Mouse (Mus musculus): ENCODE measurements around the gene Pfkfb4. TPM values are rescaled to one million over a fixed set of nuclear protein-coding genes. Genes with fewer than 3 reads are reported as not detected.

Pfkfb4 gene
- polyA plus RNA-seq, 1 experiment from 2014 or later, result 12.8 TPM

- Histone ChIP-seq H3K4me3 (ENCODE audit: low read depth, low read length) (no peak overlapping the region), H3K36me3 (ENCODE audit: control insufficient read depth, insufficient read depth, low read length) (no peaks in the 10 kb centered on the region), H3K9ac (ENCODE audit: low read length) (no peak overlapping the region), H3K4me2 (ENCODE audit: low read depth, low read length, severe bottlenecking) (no peak overlapping the region), H3K4me1 (replicated peaks; ENCODE audit: control insufficient read depth, insufficient read depth, low read length) (0 out of 2 replicates have a peak, but pooled peaks cover 5% of the 10 kb centered on the region), H3K27ac (ENCODE audit: low read depth, low read length) (no peak overlapping the region), H3K27me3 (ENCODE audit: control insufficient read depth, insufficient read depth, low read length) (no peaks in the 10 kb centered on the region), H3K9me3 (ENCODE audit: control insufficient read depth, low read length) (no peaks in the 10 kb centered on the region)
- no peak for ATAC-seq (replicated peaks; ENCODE audit: low FRiP score)
- WGBS, result 84% methylated on average over 9 of the region's 9 CpGs
- no peak for DNase-seq (ENCODE audit: low spot score)
Observed at GRCm38 (mm10) chr9:109049996-109050673, 58.6 kb downstream of the Pfkfb4 start.

DNA sequence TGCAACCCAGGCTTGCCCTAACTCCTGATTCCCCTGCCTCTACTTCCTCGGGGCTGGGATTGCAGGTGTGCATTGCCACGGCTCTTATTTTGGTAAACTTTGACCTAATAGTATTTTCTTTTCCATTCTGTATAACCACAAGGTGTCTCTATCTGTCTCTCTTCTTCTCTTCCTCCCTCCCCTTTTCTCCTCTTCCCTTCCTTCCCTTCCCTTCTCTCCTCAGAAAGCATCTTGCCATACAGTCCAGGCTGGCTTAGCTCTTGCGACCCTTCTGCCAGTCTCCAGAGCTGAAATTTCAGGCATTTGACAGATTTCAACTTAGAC is 59.1 kb downstream of the Pfkfb4 start:
- no peak overlapping the region for H3K4me2 ChIP-seq (ENCODE audit: low read depth, low read length, severe bottlenecking)
- no peak overlapping the region for H3K9ac ChIP-seq (ENCODE audit: low read length)
- H3K36me3 ChIP-seq (ENCODE audit: control insufficient read depth, insufficient read depth, low read length), result no peaks in the 10 kb centered on the region
- H3K27ac ChIP-seq (ENCODE audit: low read depth, low read length), result no peak overlapping the region
- H3K27me3 ChIP-seq (ENCODE audit: control insufficient read depth, insufficient read depth, low read length), result no peaks in the 10 kb centered on the region
- 0 out of 2 replicates have a peak, but pooled peaks cover 7% of the 10 kb centered on the region for H3K4me1 ChIP-seq (replicated peaks; ENCODE audit: control insufficient read depth, insufficient read depth, low read length)
- ATAC-seq (replicated peaks; ENCODE audit: low FRiP score), result no peak
- H3K9me3 ChIP-seq (ENCODE audit: control insufficient read depth, low read length), result no peaks in the 10 kb centered on the region
- DNase-seq (ENCODE audit: low spot score), result no peak
- H3K4me3 ChIP-seq (ENCODE audit: low read depth, low read length), result no peak overlapping the region
- 85% methylated on average over 3 of the region's 3 CpGs for WGBS

DNA sequence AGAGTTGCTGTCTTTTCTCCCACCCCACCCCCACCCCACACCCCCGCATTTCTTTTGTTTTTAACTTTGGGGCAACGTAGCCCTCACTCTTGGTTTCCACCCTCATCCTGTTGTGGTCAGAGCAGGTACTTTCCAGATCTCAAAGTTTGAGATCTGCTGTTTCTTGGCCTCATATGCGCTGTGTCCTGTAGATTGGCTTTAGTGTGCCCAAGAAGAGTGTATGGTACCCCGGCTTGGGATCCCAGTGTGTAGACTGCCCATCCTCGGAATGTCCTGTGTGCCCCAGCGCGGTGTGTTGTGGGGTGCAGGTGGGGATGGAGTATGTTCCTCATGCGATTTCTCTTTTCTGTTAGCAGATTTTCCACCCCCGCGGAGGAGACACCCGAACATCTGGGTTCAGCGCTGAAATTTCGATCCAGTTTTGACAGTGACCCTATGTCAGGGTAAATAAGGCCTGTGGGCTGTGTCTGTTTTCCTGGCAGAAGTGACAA is 59.5 kb downstream of the Pfkfb4 start:
- ATAC-seq (replicated peaks; ENCODE audit: low FRiP score), result no peak
- H3K4me3 ChIP-seq (ENCODE audit: low read depth, low read length), result no peak overlapping the region
- WGBS, result 92% methylated on average over 13 of the region's 13 CpGs

GRCm38 (mm10) chr9:109051651-109052489 is 60.3 kb downstream of the Pfkfb4 start:
- Histone ChIP-seq H3K9me3 (ENCODE audit: control insufficient read depth, low read length) (no peaks in the 10 kb centered on the region), H3K4me2 (ENCODE audit: low read depth, low read length, severe bottlenecking) (no peak overlapping the region), H3K4me3 (ENCODE audit: low read depth, low read length) (no peak overlapping the region), H3K9ac (ENCODE audit: low read length) (no peak overlapping the region), H3K36me3 (ENCODE audit: control insufficient read depth, insufficient read depth, low read length) (no peaks in the 10 kb centered on the region; the same call in 1 of the 2 replicates), H3K27me3 (ENCODE audit: control insufficient read depth, insufficient read depth, low read length) (no peaks in the 10 kb centered on the region), H3K27ac (ENCODE audit: low read depth, low read length) (no peak overlapping the region), H3K4me1 (replicated peaks; ENCODE audit: control insufficient read depth, insufficient read depth, low read length) (0 out of 2 replicates have a peak, but pooled peaks cover 7% of the 10 kb centered on the region)
- no peak for DNase-seq (ENCODE audit: low spot score)
- WGBS, result 88% methylated on average over 10 of the region's 10 CpGs
- no peak for ATAC-seq (replicated peaks; ENCODE audit: low FRiP score)

More for the DNA sequence above, 59.5 kb downstream of the Pfkfb4 start:
- H3K9ac ChIP-seq (ENCODE audit: low read length), result no peak overlapping the region
- no peak for DNase-seq (ENCODE audit: low spot score)
- H3K4me1 ChIP-seq (replicated peaks; ENCODE audit: control insufficient read depth, insufficient read depth, low read length), result 0 out of 2 replicates have a peak, but pooled peaks cover 7% of the 10 kb centered on the region
- H3K27ac ChIP-seq (ENCODE audit: low read depth, low read length), result no peak overlapping the region
- no peaks in the 10 kb centered on the region for H3K27me3 ChIP-seq (ENCODE audit: control insufficient read depth, insufficient read depth, low read length)
- no peak overlapping the region for H3K4me2 ChIP-seq (ENCODE audit: low read depth, low read length, severe bottlenecking)
- H3K9me3 ChIP-seq (ENCODE audit: control insufficient read depth, low read length), result no peaks in the 10 kb centered on the region
- no peaks in the 10 kb centered on the region for H3K36me3 ChIP-seq (ENCODE audit: control insufficient read depth, insufficient read depth, low read length)

DNA sequence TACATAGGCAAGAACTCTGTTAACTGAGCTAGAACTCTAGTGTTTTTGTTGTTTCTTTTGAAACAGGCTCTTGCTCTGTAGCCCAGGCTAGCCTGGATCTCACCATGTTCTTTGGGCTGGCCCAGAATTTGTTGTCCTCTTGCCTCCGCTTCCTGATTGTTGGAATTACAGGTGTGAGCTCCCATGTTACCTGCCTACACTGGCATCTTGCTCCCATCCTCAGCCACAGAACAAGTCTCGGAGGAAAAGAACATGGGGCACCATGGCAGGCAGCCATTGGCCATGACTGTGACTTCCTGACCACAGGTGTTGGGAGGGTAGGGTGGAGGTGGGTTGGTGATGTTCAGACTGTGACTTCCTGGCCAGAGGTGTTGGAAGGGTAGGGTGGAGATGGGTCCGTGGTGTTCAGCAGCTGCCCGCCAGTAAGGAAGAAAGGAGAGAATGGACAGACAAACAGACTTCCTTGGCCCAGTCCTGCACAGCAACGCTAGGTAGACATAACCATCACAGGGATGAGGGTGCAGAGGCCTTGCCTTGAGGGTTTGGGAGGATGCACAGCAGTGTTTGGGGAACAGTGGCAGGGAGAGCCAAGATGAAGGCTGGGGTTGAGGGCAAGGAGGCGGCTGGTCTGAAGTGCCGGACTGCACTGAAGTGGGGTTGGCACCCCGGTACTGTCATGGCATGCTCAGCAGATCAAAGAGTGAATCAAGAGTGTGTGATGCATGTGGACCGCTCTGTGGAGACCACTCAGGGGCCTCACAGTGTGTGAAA is 61.1 kb downstream of the Pfkfb4 start:
- Histone ChIP-seq H3K4me3 (ENCODE audit: low read depth, low read length) (no peak overlapping the region), H3K9me3 (ENCODE audit: control insufficient read depth, low read length) (no peaks in the 10 kb centered on the region)
- WGBS, result 88% methylated on average over 9 of the region's 9 CpGs

GRCm38 (mm10) chr9:109053366-109053765 is 61.8 kb downstream of the Pfkfb4 start:
- Histone ChIP-seq H3K27ac (ENCODE audit: low read depth, low read length) (no peak overlapping the region), H3K9ac (ENCODE audit: low read length) (no peak overlapping the region), H3K4me2 (ENCODE audit: low read depth, low read length, severe bottlenecking) (no peak overlapping the region), H3K4me1 (replicated peaks; ENCODE audit: control insufficient read depth, insufficient read depth, low read length) (0 out of 2 replicates have a peak, but pooled peaks cover 7% of the 10 kb centered on the region), H3K27me3 (ENCODE audit: control insufficient read depth, insufficient read depth, low read length) (no peaks in the 10 kb centered on the region), H3K36me3 (ENCODE audit: control insufficient read depth, insufficient read depth, low read length) (no peaks in the 10 kb centered on the region; the same call in 1 of the 2 replicates), H3K4me3 (ENCODE audit: low read depth, low read length) (no peak overlapping the region), H3K9me3 (ENCODE audit: control insufficient read depth, low read length) (no peaks in the 10 kb centered on the region)
- ATAC-seq (replicated peaks; ENCODE audit: low FRiP score) (no peak), DNase-seq (ENCODE audit: low spot score) (no peak)
- 79% methylated on average over 3 of the region's 3 CpGs for WGBS

More for the DNA sequence above, 61.1 kb downstream of the Pfkfb4 start:
- H3K4me2 ChIP-seq (ENCODE audit: low read depth, low read length, severe bottlenecking), result no peak overlapping the region
- 0 out of 2 replicates have a peak, but pooled peaks cover 7% of the 10 kb centered on the region for H3K4me1 ChIP-seq (replicated peaks; ENCODE audit: control insufficient read depth, insufficient read depth, low read length)
- no peak overlapping the region for H3K27ac ChIP-seq (ENCODE audit: low read depth, low read length)
- H3K9ac ChIP-seq (ENCODE audit: low read length), result no peak overlapping the region
- no peaks in the 10 kb centered on the region; the same call in 1 of the 2 replicates for H3K36me3 ChIP-seq (ENCODE audit: control insufficient read depth, insufficient read depth, low read length)
- no peak for DNase-seq (ENCODE audit: low spot score)
- no peak for ATAC-seq (replicated peaks; ENCODE audit: low FRiP score)
- no peaks in the 10 kb centered on the region for H3K27me3 ChIP-seq (ENCODE audit: control insufficient read depth, insufficient read depth, low read length)

DNA sequence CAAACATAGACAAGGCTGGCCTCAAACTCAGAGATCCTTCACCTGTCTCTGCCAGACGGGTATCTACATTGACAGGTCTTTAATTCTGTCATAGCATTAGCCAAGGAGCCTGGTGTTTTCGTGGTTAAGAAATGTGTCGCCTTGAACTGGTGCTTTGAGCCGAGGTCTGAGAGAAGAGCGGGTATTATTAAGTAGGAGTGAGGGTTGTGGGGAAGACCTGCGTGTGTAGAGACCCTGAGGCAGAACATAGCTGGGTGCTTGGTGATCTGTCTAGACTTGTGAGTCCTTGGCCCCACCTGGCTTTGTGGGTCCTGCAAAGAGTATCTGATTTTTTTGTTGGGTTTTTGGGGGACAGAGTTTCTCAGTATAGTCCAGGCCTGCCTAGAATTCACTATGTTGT is 62.3 kb downstream of the Pfkfb4 start:
- Histone ChIP-seq H3K9me3 (ENCODE audit: control insufficient read depth, low read length) (no peaks in the 10 kb centered on the region), H3K36me3 (ENCODE audit: control insufficient read depth, insufficient read depth, low read length) (no peaks in the 10 kb centered on the region; the same call in 1 of the 2 replicates), H3K9ac (ENCODE audit: low read length) (no peak overlapping the region), H3K4me1 (replicated peaks; ENCODE audit: control insufficient read depth, insufficient read depth, low read length) (0 out of 2 replicates have a peak, but pooled peaks cover 7% of the 10 kb centered on the region), H3K27ac (ENCODE audit: low read depth, low read length) (no peak overlapping the region), H3K4me3 (ENCODE audit: low read depth, low read length) (no peak overlapping the region), H3K27me3 (ENCODE audit: control insufficient read depth, insufficient read depth, low read length) (no peaks in the 10 kb centered on the region), H3K4me2 (ENCODE audit: low read depth, low read length, severe bottlenecking) (no peak overlapping the region)
- WGBS, result 81% methylated on average over 6 of the region's 6 CpGs
- DNase-seq (ENCODE audit: low spot score), result no peak
- ATAC-seq (replicated peaks; ENCODE audit: low FRiP score), result no peak

GRCm38 (mm10) chr9:109054712-109055111 is 63.1 kb downstream of the Pfkfb4 start:
- peak overlapping the region; percentile 5; the same call in 1 of the 2 replicates for H3K9ac ChIP-seq (ENCODE audit: low read length)
- H3K4me2 ChIP-seq (ENCODE audit: low read depth, low read length, severe bottlenecking), result peak overlapping the region; percentile 29; the same call in 1 of the 2 replicates
- ATAC-seq (replicated peaks; ENCODE audit: low FRiP score), result peak; percentile 31; the same call in 1 of the 2 replicates
- H3K4me1 ChIP-seq (replicated peaks; ENCODE audit: control insufficient read depth, insufficient read depth, low read length), result 0 out of 2 replicates have a peak, but pooled peaks cover 7% of the 10 kb centered on the region
- peak overlapping the region; percentile 53; the same call in 1 of the 2 replicates for H3K27ac ChIP-seq (ENCODE audit: low read depth, low read length)
- DNase-seq (ENCODE audit: low spot score), result no peak
- H3K36me3 ChIP-seq (ENCODE audit: control insufficient read depth, insufficient read depth, low read length), result no peaks in the 10 kb centered on the region; the same call in 1 of the 2 replicates
- WGBS, result 4% methylated on average over 7 of the region's 7 CpGs
- H3K9me3 ChIP-seq (ENCODE audit: control insufficient read depth, low read length), result no peaks in the 10 kb centered on the region
- H3K27me3 ChIP-seq (ENCODE audit: control insufficient read depth, insufficient read depth, low read length), result no peaks in the 10 kb centered on the region
- peak overlapping the region; percentile 9; the same call in 1 of the 2 replicates for H3K4me3 ChIP-seq (ENCODE audit: low read depth, low read length)

Measured in forebrain, embryonic 11.5 days (tissue).